Mouse (Mus musculus): ENCODE results near the gene Sox5. TPM values are rescaled to one million over a fixed set of nuclear protein-coding genes. Genes with fewer than 3 reads are reported as not detected.

Gene Sox5
- polyA plus RNA-seq, 1 experiment from 2014 or later = 25.5 TPM

DNA sequence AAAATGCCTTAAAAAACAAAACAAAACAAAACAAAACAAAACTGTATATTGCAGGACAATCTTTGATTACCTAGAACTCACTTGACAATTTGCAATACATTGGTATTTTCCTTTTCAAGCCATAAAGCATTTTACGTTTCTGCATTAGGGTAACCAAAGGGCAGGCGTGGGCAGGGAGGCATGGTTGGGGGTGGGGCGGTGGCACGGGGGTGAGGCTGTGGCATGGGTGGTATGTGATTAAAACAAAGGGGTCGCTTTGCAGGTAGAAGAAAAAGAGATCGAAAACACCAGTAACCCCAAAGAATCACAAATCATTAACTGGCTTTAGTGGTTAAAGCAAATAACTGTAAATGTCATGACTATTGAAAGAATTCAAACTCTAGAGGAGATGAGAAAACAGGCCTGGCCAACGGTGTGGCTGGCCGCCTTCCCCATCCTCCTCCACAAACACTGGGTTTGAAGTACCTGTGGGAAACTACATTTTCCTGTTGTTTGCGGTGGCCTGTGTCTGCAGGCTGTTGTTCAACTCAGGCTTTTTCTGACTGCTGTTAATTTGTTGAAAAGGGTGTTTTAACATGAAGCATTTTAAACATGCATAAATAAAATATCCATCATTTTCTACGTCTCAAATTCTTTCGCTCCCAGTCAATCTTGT lies 289.9 kb downstream of the Sox5 start:
- no peaks in the 10 kb centered on the region for H3K27me3 ChIP-seq (replicated peaks)
- ATAC-seq (ENCODE audit: insufficient read depth, low FRiP score, low read depth) = no peak
- no peak overlapping the region for H3K9ac ChIP-seq
- H3K4me3 ChIP-seq (replicated peaks) = no peak overlapping the region
- H3K36me3 ChIP-seq = no peaks in the 10 kb centered on the region
- 51% methylated on average over 11 of the region's 11 CpGs for WGBS
- no peaks in the 10 kb centered on the region for H3K9me3 ChIP-seq
- H3K4me1 ChIP-seq = no peaks in the 10 kb centered on the region
- no peak overlapping the region for H3K27ac ChIP-seq
- no peak overlapping the region for H3K4me2 ChIP-seq

DNA sequence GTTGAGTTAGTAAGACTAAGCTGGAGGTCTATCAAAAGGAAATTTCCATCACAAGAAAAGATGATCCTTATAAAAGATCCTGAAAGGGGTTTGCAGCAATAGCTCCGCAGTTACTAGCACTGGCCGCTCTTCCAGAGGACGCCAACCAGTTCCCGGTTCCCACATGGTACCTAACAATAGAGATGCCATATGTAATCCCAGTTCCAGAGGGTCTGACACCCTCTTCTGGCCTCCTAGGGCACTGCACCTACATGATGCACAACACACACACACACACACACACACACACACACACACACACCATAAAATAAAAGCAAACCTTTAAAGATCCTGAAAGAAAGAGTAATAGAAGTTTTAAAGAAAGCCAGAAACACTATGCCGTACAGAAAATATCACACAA lies 290.9 kb downstream of the Sox5 start:
- 97% methylated on average over 5 of the region's 5 CpGs for WGBS
- no peak for ATAC-seq (ENCODE audit: insufficient read depth, low FRiP score, low read depth)
- Histone ChIP-seq H3K27me3 (replicated peaks) (no peaks in the 10 kb centered on the region), H3K36me3 (no peaks in the 10 kb centered on the region), H3K9me3 (no peaks in the 10 kb centered on the region), H3K4me2 (no peak overlapping the region), H3K4me3 (replicated peaks) (no peak overlapping the region), H3K9ac (no peak overlapping the region), H3K27ac (no peak overlapping the region), H3K4me1 (no peaks in the 10 kb centered on the region)

DNA sequence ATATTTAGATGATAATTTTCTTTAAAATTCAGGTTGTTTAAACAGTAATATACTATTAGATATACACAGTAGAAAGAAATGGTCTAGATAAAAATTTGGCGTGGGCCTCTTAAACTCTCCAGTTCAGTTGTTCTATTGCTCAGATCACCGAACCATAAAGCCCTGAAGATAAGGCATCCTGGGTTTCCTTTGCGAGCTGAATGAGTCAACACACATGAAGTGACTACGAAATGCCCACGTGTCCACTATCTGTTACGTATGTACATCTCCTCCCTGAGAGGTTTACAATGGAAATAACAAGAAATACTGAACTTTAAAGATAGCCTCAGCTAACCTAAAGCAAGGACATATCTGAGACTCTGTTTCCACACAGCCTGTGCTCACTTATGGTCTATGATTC lies 296.2 kb downstream of the Sox5 start:
- H3K4me3 ChIP-seq (replicated peaks) = no peak overlapping the region
- H3K27ac ChIP-seq = no peak overlapping the region
- no peak overlapping the region for H3K4me2 ChIP-seq
- no peaks in the 10 kb centered on the region for H3K36me3 ChIP-seq
- ATAC-seq (ENCODE audit: insufficient read depth, low FRiP score, low read depth) = no peak
- H3K9ac ChIP-seq = no peak overlapping the region
- WGBS = 78% methylated on average over 6 of the region's 6 CpGs
- no peaks in the 10 kb centered on the region for H3K4me1 ChIP-seq
- H3K9me3 ChIP-seq = no peaks in the 10 kb centered on the region
- no peaks in the 10 kb centered on the region for H3K27me3 ChIP-seq (replicated peaks)

DNA sequence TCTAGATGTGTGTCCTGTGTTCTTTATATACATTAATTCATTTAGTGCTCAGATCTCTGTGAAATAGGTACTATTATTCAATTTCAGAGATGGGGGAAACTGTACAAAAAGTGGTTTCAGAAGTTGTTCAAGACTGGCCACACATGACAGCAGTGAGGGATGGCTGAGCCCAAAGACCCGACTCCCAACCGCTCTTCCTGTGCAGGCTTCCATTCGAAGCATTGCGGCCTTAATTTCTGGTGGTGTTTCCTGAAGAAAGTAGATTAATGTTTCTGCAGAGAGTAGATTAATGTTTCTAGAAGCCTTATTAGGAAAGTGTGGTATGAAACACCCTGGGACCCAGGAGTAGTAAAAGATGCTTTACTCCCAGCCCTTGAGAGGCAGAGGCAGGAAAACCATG lies 298.6 kb downstream of the Sox5 start:
- no peak for ATAC-seq (ENCODE audit: insufficient read depth, low FRiP score, low read depth)
- Histone ChIP-seq H3K4me2 (no peak overlapping the region), H3K9ac (no peak overlapping the region), H3K36me3 (no peaks in the 10 kb centered on the region), H3K4me1 (no peaks in the 10 kb centered on the region), H3K9me3 (no peaks in the 10 kb centered on the region), H3K27ac (no peak overlapping the region), H3K27me3 (replicated peaks) (no peaks in the 10 kb centered on the region), H3K4me3 (replicated peaks) (no peak overlapping the region)
- 70% methylated on average over 4 of the region's 4 CpGs for WGBS

DNA sequence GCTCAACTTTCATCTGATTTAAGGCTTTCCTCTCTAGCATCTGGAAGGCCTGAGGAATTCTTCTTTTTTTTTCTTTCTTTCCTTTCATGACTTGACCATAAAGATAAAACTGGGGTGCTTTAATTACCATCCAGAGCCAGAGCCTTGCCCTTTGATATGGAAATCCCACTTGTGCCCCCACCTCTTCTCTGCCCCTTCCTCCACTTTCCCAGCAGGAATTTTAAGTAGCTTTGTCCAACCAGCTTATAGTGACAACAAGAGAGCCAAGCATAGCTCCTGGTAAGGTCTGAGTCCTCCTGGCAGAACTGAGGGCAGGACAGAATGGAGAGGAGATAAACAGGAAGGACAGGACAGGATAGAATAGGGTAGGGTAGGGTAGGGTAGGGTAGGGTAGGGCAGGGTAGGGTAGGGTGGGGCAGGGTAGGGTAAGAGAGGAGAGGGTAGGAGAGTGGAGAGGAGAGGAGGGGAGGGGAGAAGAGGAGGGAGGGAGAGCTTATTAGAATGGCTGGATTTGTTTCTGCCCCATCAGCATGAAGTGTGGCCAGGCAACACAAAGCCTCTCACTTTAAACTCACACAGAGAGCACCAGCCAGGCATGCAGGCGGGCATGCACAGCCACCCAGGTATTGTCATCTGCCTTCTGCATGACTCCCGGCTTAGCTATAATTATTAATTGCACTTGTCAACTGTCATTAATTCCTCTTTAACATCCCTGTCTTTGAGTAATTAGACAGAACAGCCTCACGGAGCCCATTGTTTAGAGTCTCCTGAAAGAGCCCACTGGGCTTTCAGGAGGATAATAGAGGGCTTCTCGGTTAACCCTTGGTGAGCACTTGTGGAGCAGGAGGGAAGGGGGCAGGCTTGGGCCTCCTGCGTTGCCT lies 300.9 kb downstream of the Sox5 start:
- Histone ChIP-seq H3K36me3 (no peaks in the 10 kb centered on the region), H3K27me3 (replicated peaks) (no peaks in the 10 kb centered on the region), H3K27ac (no peak overlapping the region), H3K4me3 (replicated peaks) (no peak overlapping the region), H3K4me1 (no peaks in the 10 kb centered on the region), H3K4me2 (no peak overlapping the region), H3K9ac (no peak overlapping the region), H3K9me3 (no peaks in the 10 kb centered on the region)
- ATAC-seq (ENCODE audit: insufficient read depth, low FRiP score, low read depth) = no peak
- 22% methylated on average over 5 of the region's 5 CpGs for WGBS

DNA sequence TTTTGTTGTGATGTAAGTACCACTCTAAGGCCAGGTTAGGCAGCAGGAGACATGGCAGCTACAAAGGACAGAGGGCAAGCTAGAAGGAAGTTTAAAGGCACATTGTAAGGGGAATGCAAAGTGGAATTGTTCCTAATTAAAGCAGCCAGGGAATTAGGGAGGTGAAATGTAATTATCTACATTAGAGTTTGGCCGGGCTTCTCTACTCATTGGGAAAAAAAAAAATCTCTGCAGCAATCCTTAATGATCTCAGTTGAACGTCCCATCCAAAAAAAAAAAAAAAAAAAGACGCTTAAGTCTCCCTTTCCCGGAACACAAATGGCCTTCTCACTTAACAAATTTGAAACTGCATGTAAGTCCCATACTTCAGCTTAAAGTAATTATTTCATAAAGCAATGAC lies 301.9 kb downstream of the Sox5 start:
- Histone ChIP-seq H3K27ac (no peak overlapping the region), H3K27me3 (replicated peaks) (no peaks in the 10 kb centered on the region), H3K36me3 (no peaks in the 10 kb centered on the region), H3K4me2 (no peak overlapping the region), H3K4me3 (replicated peaks) (no peak overlapping the region), H3K9me3 (no peaks in the 10 kb centered on the region), H3K9ac (no peak overlapping the region), H3K4me1 (no peaks in the 10 kb centered on the region)
- WGBS = 65% methylated on average over 4 of the region's 4 CpGs
- ATAC-seq (ENCODE audit: insufficient read depth, low FRiP score, low read depth) = no peak

DNA sequence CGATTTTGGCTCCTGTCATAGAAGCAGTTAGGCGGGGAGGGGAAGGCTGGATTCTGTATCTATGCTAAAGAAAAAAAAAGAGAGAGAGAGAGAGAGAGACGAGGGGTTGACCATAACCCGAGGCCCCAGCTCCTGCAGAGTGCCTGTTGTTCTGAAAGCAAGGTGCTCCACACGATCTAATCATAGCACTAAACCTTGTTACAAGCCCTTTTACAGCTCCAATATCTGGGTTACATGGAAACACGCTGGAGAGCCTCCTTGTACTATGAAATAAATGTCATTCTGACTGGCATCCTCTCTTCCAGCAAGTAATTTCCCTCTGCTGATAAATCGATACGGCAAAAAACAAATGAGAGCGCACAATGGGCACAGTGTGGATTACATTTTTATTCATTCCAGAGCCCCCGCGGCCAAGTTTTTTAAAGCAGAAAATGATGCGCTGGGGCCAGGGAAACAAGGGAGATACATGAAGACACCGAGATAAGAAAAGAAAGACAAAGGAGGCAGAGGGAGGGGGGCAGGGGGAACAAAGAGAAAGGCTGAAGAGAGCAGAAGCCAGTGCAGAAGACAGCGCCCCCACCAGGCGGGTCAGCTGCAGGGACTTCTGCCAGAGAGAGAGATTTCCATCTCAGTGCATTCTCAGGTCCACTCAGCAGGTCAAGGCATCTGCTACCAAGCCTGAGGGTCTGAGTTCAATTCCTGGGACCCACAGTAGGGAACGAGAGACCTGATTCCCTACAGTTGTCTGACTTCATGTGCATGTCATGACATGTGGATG lies 304.3 kb downstream of the Sox5 start:
- Histone ChIP-seq H3K4me1 (no peaks in the 10 kb centered on the region), H3K36me3 (no peaks in the 10 kb centered on the region), H3K27ac (no peak overlapping the region), H3K4me2 (no peak overlapping the region), H3K27me3 (replicated peaks) (no peaks in the 10 kb centered on the region), H3K9ac (no peak overlapping the region), H3K4me3 (replicated peaks) (no peak overlapping the region), H3K9me3 (no peaks in the 10 kb centered on the region)
- ATAC-seq (ENCODE audit: insufficient read depth, low FRiP score, low read depth) = no peak
- 73% methylated on average over 16 of the region's 16 CpGs for WGBS

DNA sequence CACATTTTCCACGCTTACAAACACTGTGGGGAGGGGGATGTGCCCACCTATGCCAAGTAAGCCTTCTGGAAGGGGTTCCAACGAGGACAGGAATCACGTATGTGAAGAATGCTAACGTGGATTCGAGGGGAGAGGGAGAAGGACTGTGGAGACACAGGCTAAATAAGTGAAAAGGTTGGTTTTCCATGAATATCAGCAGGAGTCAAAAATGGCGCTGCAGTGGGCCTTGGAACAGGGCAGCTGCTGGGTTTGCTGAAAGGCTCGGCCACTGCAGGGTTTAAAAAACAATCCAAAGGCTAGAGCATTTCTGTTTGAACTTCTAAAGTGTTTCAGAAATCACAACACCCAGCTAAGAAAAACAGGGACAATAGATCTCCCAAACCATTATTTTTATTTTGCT lies 308.3 kb downstream of the Sox5 start:
- no peaks in the 10 kb centered on the region for H3K36me3 ChIP-seq
- 84% methylated on average over 7 of the region's 7 CpGs for WGBS
- no peak for ATAC-seq (ENCODE audit: insufficient read depth, low FRiP score, low read depth)
- no peak overlapping the region for H3K4me2 ChIP-seq
- H3K9ac ChIP-seq = no peak overlapping the region
- no peaks in the 10 kb centered on the region for H3K9me3 ChIP-seq
- no peak overlapping the region for H3K4me3 ChIP-seq (replicated peaks)
- no peak overlapping the region for H3K27ac ChIP-seq
- H3K27me3 ChIP-seq (replicated peaks) = no peaks in the 10 kb centered on the region
- no peaks in the 10 kb centered on the region for H3K4me1 ChIP-seq

DNA sequence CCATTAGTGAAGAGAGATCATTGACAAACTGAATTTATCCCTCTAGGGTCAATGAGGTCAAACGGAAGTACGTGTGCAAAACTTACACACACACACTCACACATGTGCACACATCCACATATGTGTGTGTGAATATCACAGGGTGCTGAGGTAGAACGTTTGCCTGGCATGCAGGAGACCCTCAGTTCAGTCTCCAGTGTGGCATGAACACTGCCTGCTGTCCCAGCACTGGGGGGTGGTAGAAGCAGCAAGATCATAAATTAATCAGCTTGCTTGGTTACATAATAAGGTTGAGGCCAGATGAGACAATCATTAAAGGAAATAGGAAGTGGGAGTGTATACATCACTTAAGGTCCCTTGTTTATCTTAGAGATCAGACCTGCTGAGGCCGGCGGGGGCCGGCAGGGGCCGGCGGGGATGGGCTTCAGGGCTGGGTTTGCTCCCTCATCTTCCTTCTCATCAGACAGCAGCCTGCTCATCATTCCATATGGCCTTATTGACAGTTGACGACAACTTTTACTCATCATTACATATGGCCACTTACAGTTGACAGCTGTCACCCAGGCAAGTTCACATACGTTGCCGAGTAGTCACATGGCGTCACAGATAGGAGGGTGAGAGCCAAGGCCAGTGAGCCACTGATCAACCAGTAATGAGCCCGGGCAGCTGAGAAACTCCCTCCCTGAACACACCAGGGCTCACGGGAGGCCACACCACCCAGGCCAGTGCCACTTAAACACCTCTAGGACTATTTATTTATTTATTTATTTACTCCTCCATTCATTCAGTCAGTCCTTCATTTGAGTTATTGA lies 309.5 kb downstream of the Sox5 start:
- WGBS = 44% methylated on average over 14 of the region's 14 CpGs
- Histone ChIP-seq H3K4me3 (replicated peaks) (no peak overlapping the region), H3K9me3 (no peaks in the 10 kb centered on the region), H3K27ac (no peak overlapping the region), H3K4me1 (no peaks in the 10 kb centered on the region), H3K27me3 (replicated peaks) (no peaks in the 10 kb centered on the region), H3K36me3 (no peaks in the 10 kb centered on the region), H3K4me2 (no peak overlapping the region), H3K9ac (no peak overlapping the region)
- no peak for ATAC-seq (ENCODE audit: insufficient read depth, low FRiP score, low read depth)

DNA sequence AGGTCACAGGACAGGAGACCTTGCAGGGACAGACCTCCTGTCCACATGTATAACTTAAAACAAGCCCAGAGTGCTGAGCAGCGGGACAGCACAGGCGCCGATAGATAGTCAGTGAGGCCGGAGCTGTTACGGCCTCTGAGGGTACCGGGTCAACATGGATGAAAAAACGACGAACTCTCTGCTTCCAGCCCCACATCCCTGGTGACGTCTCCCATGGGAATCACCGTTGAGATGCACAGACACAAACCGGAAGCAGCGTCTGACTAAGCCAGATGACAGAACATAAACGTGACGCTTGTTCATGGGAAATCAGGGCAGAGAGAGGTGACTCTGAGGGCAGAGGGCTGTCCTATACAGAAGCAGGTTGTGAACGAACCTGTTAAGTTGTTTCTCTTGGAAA lies 315.1 kb downstream of the Sox5 start:
- no peak for ATAC-seq (ENCODE audit: insufficient read depth, low FRiP score, low read depth)
- H3K4me3 ChIP-seq (replicated peaks) = no peak overlapping the region
- H3K9ac ChIP-seq = no peak overlapping the region
- no peaks in the 10 kb centered on the region for H3K36me3 ChIP-seq
- 67% methylated on average over 15 of the region's 15 CpGs for WGBS
- no peak overlapping the region for H3K27ac ChIP-seq
- no peaks in the 10 kb centered on the region for H3K27me3 ChIP-seq (replicated peaks)
- H3K4me1 ChIP-seq = no peaks in the 10 kb centered on the region
- no peak overlapping the region for H3K4me2 ChIP-seq
- no peaks in the 10 kb centered on the region for H3K9me3 ChIP-seq

DNA sequence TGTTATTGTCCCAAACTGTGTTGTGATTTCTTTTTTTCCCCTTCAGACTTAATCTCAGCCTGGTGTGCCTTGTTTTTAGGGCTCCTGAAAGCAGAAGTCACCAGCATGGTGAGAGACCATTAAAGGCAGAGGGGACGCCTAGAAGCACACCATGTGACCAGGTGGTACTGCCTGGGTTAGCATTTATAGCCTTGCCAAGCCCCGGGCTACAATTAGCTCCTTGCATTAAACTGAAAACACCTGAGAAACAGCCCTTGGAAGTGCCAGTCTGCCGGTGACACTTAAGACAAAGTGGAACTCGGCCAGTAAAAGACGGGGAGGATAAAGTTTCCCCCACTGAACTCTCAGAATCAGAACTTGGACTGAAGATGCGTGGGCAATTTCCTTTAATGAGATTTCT lies 318.1 kb downstream of the Sox5 start:
- H3K36me3 ChIP-seq = no peaks in the 10 kb centered on the region
- 72% methylated on average over 6 of the region's 6 CpGs for WGBS
- ATAC-seq (ENCODE audit: insufficient read depth, low FRiP score, low read depth) = no peak

More for the DNA sequence above, 318.1 kb downstream of the Sox5 start:
- H3K9ac ChIP-seq = no peak overlapping the region
- H3K4me2 ChIP-seq = no peak overlapping the region
- no peak overlapping the region for H3K4me3 ChIP-seq (replicated peaks)
- H3K9me3 ChIP-seq = no peaks in the 10 kb centered on the region
- no peaks in the 10 kb centered on the region for H3K27me3 ChIP-seq (replicated peaks)
- H3K4me1 ChIP-seq = no peaks in the 10 kb centered on the region
- no peak overlapping the region for H3K27ac ChIP-seq

Data from stomach, embryonic 15.5 days (tissue).